Mouse (Mus musculus): ENCODE data around the gene Nxpe2. TPM values are rescaled to one million over a fixed set of nuclear protein-coding genes. Genes with fewer than 3 reads are reported as not detected.

Gene Nxpe2
- total RNA-seq, 2 experiments from 2014 or later: 2.1 to 2.3 TPM

DNA sequence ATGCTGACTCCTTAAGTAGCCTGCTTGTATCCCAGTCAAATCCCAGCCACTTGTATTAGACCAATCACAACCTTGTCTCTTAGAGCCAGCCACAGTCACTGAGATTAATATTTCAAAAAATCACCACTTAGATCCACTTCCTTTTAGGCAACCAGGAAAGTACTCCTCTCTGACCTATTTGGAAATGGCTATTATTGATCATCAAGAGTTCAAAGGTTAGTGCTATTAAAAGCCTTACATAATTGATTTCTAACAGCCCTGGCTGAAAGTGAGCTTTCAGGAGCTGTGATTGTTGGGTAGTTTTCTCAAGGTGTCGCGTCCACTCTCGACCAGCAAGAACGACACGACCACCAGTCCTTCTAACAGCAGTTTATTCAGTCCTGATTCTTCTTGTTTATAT, 42.0 kb downstream of the Nxpe2 start:
- no peak for DNase-seq
- intact Hi-C loops (cut with DNase I): no loop called here

DNA sequence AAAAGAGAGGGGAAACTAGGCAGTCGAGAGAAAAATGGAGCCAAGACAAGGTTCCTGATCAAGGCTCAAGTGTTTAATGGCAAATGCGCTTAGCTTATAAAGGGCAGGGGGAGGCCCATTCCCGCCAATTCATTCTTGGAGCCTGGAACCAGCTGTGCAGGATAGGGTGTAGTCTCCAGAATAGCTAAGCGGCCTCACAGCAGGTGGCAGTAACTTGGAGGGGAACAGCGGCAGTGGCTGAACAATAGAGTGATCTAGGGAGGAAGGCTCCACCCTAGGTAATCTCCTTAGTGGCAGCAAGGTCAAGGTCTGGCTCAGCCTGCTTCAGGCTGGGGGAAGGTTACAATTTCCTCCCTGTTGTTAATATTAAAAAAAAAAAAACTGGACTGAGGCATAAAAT, 49.7 kb downstream of the Nxpe2 start:
- peak; percentile 38 to 42 for DNase-seq
- intact Hi-C loops (cut with DNase I): loop anchor here (1.0 to 5.0 kb wide), 2 partner anchors 36 to 51 kb away; no protein-coding TSS in a partner anchor

DNA sequence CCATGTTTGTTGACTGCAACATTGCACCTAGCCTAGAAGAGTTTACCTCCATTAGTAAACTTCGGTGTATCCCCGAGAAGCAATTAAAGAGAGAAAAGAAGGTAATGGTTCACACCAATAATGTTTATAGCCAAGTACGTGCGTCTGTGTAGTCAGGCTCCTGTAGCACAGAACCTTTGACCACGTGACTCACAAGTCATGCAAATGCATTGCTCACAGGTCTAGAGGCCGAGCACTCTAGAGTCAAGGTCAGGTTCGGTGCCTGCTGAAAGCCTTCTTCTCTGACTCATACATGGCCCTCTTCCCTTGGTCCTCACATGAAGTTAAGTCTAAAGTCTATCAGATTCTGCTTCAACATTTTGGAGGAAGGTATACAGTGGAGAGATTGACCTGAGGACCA, 54.3 kb downstream of the Nxpe2 start:
- no peak for DNase-seq
- intact Hi-C loops (cut with DNase I): no loop called here

DNA sequence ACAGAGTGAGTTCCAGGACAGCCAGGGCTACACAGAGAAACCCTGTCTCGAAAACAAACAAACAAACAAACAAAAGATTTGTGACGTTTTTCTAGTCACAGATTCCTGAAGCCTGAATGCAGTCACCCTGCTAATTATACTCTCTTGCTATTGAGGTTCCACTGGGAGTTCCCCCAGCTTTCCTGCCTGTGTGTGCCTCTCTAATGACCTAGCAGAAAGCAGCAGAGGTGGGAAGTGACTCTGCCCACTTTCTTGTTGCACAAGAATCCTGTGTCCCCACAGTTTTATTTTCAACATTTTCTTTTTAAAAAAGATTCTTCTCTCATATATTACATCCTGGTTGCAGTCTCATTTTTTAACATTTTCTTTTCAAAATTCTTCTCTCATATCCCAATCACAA, 58.5 kb downstream of the Nxpe2 start:
- no peak for DNase-seq
- intact Hi-C loops (cut with DNase I): no loop called here

DNA sequence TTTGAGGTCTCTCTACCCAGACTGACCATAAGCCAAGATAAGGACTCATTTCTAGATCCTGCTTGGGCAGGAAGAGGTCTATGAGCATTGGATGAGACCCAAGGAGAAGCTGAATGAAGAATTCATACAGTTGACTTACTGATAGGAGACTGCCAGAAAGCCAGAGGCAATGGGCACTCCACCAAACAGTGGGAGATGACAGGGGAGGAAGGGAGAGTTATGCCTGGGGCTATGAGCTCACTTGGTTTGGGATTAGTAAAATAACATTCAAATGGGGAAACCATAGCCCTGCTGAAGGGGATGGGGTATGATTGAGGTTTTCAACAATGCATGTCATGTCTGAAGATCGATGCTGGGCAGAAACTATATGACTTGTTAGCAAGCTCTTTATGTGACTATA, 63.0 kb downstream of the Nxpe2 start:
- DNase-seq: peak; percentile 16 to 36

DNA sequence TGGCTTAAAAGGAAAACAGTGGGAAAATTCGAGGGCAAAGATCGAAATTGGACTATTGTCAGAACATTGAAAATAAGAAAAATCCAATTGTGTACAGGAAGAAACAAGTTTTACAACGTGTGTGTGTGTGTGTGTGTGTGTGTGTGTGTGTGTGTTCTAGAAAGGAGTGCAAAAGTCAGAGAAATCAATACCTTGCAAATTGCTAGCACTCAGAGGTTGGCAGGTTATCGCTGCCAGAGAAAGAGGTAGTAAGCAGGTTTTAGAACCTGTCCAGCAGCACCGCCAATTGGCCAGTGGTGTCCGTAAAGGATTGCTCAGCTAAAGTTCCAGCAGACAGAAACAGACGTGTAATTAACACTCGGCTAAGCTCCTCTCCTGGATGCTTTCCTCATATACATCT, 69.0 kb downstream of the Nxpe2 start:
- intact Hi-C loops (cut with DNase I): no loop called here

More for the DNA sequence above, 63.0 kb downstream of the Nxpe2 start:
- intact Hi-C loops (cut with DNase I): no loop called here

DNA sequence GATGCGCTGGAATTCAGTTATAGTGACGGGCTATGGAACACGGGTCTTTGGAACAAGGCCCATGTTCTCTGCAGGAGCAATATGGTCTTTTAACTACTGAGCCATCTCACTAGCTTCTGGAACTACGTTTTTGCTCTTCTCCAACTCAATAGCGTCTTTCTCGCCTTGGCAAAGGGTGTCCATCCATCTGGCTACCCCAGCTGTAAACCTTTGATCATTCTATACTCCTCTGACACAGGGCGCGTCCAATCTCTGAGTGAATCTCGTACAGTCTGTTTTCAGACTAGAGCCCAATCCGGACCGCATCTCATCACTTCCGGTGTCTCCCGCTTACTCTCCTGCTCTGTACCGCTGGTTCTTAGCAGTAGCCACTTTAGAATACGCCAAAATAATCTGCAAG, 76.4 kb downstream of the Nxpe2 start:
- intact Hi-C loops (cut with DNase I): no loop called here
- DNase-seq: no peak

More for the DNA sequence above, 69.0 kb downstream of the Nxpe2 start:
- no peak for DNase-seq

Other genes starting within 250 kb of the Nxpe2 start
- 10 to 100 TPM; 16.4 to 17.8 TPM for gene Nxpe4, start 191.4 kb downstream of the Nxpe2 start, total RNA-seq (2021)
- gene Rexo2, start 127.2 kb upstream of the Nxpe2 start, total RNA-seq (2021): 10 to 100 TPM; 65.3 to 67.9 TPM
- gene Rbm7, start 141.8 kb upstream of the Nxpe2 start, total RNA-seq (2021): 10 to 100 TPM; 30.6 to 34.9 TPM
- 10 to 100 TPM; 26.4 TPM for gene Gm5617, start 142.0 kb upstream of the Nxpe2 start, total RNA-seq (2021)

Data from heart, postnatal 10 days (tissue).